Mouse (Mus musculus) intestine, postnatal 0 days (tissue): ENCODE results near the gene Pik3c2b. TPM values are rescaled to one million over a fixed set of nuclear protein-coding genes. Genes with fewer than 3 reads are reported as not detected.

ENCODE experiments used
- ATAC-seq: fragments of 200-750 bp; cut with Nextera tagmentation; 2 replicates; pipeline ENCODE4 v1.8.0; 2017; ENCODE audit warnings: mild to moderate bottlenecking, moderate TSS enrichment, moderate library complexity
- H3K27ac ChIP-seq: fragments of 300-500 bp; sonication (generic); 2 replicates; pipeline ENCODE4 v1.5.1; 2014; ENCODE audit warnings: mild to moderate bottlenecking, low read depth, low read length, moderate library complexity
- H3K27me3 ChIP-seq: fragments of 300-500 bp; sonication (generic); replicated peaks from 2 replicates; pipeline ENCODE4 v1.6.1; 2014; ENCODE audit warnings: low read length, mixed read lengths; ENCODE audit not compliant: control insufficient read depth, insufficient read depth
- H3K36me3 ChIP-seq: fragments of 300-500 bp; sonication (generic); 2 replicates; pipeline ENCODE4 v1.6.1; 2014; ENCODE audit warnings: mild to moderate bottlenecking, moderate library complexity; ENCODE audit not compliant: control insufficient read depth, insufficient read depth
- H3K4me1 ChIP-seq: fragments of 300-500 bp; sonication (generic); replicated peaks from 2 replicates; pipeline ENCODE4 v1.6.1; 2014; ENCODE audit warnings: antibody characterized with exemption, low read length, mixed read lengths; ENCODE audit not compliant: control insufficient read depth, insufficient read depth
- H3K4me2 ChIP-seq: fragments of 300-500 bp; sonication (generic); replicated peaks from 2 replicates; pipeline ENCODE4 v1.6.1; 2014; ENCODE audit warnings: low read depth, mild to moderate bottlenecking, moderate library complexity
- H3K4me3 ChIP-seq: fragments of 300-500 bp; sonication (generic); 2 replicates; pipeline ENCODE4 v1.5.1; 2014; ENCODE audit warnings: low read depth, low read length
- H3K9ac ChIP-seq: fragments of 300-500 bp; sonication (generic); 2 replicates; pipeline ENCODE4 v1.6.1; 2014; ENCODE audit warnings: mild to moderate bottlenecking, low read depth, low read length
- H3K9me3 ChIP-seq: fragments of 300-500 bp; sonication (generic); 2 replicates; pipeline ENCODE4 v1.6.1; 2016; ENCODE audit warnings: mixed run types; ENCODE audit not compliant: control insufficient read depth
- CTCF ChIP-seq: sonication (generic); IDR thresholded peaks from 2 replicates; pipeline ENCODE4 v1.5.1; 2016; ENCODE audit warnings: low read depth, mild to moderate bottlenecking, control low read depth, antibody characterized with exemption, moderate library complexity
- WGBS: fragments of 180-500 bp; shearing (Covaris S2); extraction: QIAGEN DNeasy Blood & Tissue Kit; methylation state at CpG from one replicate; pipeline ENCODE4 v1.1.7; 2014; 5-methylcytosine and 5-hydroxymethylcytosine counted together
- polyA plus RNA-seq: library from polyadenylated mRNA; unstranded; fragments of >200 nt; fragmentation: Nextera tagmentation; extraction: Ambion mirVana; gene quantifications from 2 replicates; pipeline ENCODE4 v1.2.1, GENCODE M21; 2015

Pik3c2b gene
- 3.1 TPM in 2 replicates for polyA plus RNA-seq

GRCm38 (mm10) chr1:133045011-133045860, at the start of gene Pik3c2b:
Pik3c2b (plus strand) TSS chr1:133045667.
- Histone ChIP-seq H3K9ac (peak within 1 kb of the TSS; percentile 92), H3K9me3 (no peaks in the 10 kb centered on the region), H3K4me1 (peaks cover 13% of the 10 kb centered on the region; the same call in 1 of the 2 replicates), H3K4me3 (peak within 1 kb of the TSS; percentile 80), H3K4me2 (peak within 1 kb of the TSS; percentile 97), H3K36me3 (no peaks in the 10 kb centered on the region), H3K27ac (peak within 1 kb of the TSS; percentile 93), H3K27me3 (no peaks in the 10 kb centered on the region)
- no peak for TF ChIP-seq CTCF
- peak; percentile 0 for ATAC-seq
- WGBS, result 4% methylated on average over 15 of the region's 15 CpGs

GRCm38 (mm10) chr1:133000347-133000746, 45.1 kb upstream of the Pik3c2b start:
- no peak overlapping the region for H3K9ac ChIP-seq
- H3K27me3 ChIP-seq, result no peaks in the 10 kb centered on the region
- H3K4me1 ChIP-seq, result no peaks in the 10 kb centered on the region
- peaks cover 75% of the 10 kb centered on the region for H3K36me3 ChIP-seq
- H3K4me3 ChIP-seq, result no peak overlapping the region
- WGBS, result 94% methylated on average over 6 of the region's 6 CpGs
- no peaks in the 10 kb centered on the region for H3K9me3 ChIP-seq
- no peak for ATAC-seq
- no peak overlapping the region for H3K4me2 ChIP-seq
- no peak for TF ChIP-seq CTCF
- no peak overlapping the region for H3K27ac ChIP-seq

- WGBS, result 85% methylated on average over 3 of the region's 3 CpGs
- Histone ChIP-seq H3K9me3 (no peaks in the 10 kb centered on the region), H3K27ac (no peak overlapping the region), H3K4me1 (no peaks in the 10 kb centered on the region), H3K36me3 (peaks cover 50% of the 10 kb centered on the region), H3K4me3 (no peak overlapping the region), H3K27me3 (no peaks in the 10 kb centered on the region), H3K4me2 (no peak overlapping the region), H3K9ac (no peak overlapping the region)
- ATAC-seq, result no peak
- no peak for TF ChIP-seq CTCF
Measured at GRCm38 (mm10) chr1:133006571-133006970, 38.9 kb upstream of the Pik3c2b start.

- Histone ChIP-seq H3K9ac (no peak overlapping the region), H3K27me3 (no peaks in the 10 kb centered on the region), H3K9me3 (no peaks in the 10 kb centered on the region), H3K4me2 (no peak overlapping the region), H3K4me3 (no peak overlapping the region), H3K36me3 (peaks cover 28% of the 10 kb centered on the region), H3K4me1 (no peaks in the 10 kb centered on the region), H3K27ac (no peak overlapping the region; the same call in 1 of the 2 replicates)
- ATAC-seq, result no peak
- WGBS, result 74% methylated on average over 11 of the region's 13 CpGs
- no peak for TF ChIP-seq CTCF
Measured at GRCm38 (mm10) chr1:133011955-133012841, 33.3 kb upstream of the Pik3c2b start.

- peak; percentile 37 for TF ChIP-seq CTCF
- Histone ChIP-seq H3K9ac (no peak overlapping the region), H3K27me3 (no peaks in the 10 kb centered on the region), H3K4me1 (no peaks in the 10 kb centered on the region), H3K4me2 (no peak overlapping the region), H3K27ac (no peak overlapping the region), H3K36me3 (peaks cover 37% of the 10 kb centered on the region), H3K9me3 (no peaks in the 10 kb centered on the region), H3K4me3 (no peak overlapping the region)
- no peak for ATAC-seq
Measured at GRCm38 (mm10) chr1:133013331-133013730, 32.1 kb upstream of the Pik3c2b start.

- no peak overlapping the region for H3K9ac ChIP-seq
- no peaks in the 10 kb centered on the region for H3K9me3 ChIP-seq
- no peak overlapping the region for H3K4me3 ChIP-seq
- no peaks in the 10 kb centered on the region for H3K4me1 ChIP-seq
- no peaks in the 10 kb centered on the region for H3K27me3 ChIP-seq
- no peak overlapping the region for H3K4me2 ChIP-seq
- ATAC-seq, result no peak
- H3K36me3 ChIP-seq, result peaks cover 35% of the 10 kb centered on the region
- H3K27ac ChIP-seq, result no peak overlapping the region
- no peak for TF ChIP-seq CTCF
- 95% methylated on average over 1 of the region's 1 CpGs for WGBS
Measured at GRCm38 (mm10) chr1:133014196-133014595, 31.3 kb upstream of the Pik3c2b start.
